Mouse (Mus musculus): ENCODE results near the gene Igsf11.

Gene Igsf11

DNA sequence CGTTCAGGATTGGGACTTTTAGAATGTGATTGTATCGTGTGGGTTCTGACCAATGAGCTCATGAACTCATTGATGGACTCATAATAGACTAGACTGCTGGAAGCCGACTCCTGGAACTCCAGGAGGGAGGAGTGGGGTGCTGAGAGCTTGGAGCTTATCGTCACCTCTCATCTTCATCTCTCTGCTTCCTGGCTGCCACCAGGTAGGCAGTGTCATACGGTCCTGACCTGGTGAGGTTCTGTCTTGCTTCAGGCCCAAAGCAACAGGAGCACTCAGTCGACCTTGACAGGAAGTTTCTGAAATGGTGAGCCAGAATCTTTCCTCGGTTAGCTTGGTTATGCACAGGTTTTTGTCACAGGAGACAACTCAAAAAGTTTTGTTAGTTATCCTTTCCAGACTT lies at the start of gene Igsf11:
Igsf11 (plus strand) TSS at position 301 of the 400 bp plus-strand sequence.
- no peak for DNase-seq

DNA sequence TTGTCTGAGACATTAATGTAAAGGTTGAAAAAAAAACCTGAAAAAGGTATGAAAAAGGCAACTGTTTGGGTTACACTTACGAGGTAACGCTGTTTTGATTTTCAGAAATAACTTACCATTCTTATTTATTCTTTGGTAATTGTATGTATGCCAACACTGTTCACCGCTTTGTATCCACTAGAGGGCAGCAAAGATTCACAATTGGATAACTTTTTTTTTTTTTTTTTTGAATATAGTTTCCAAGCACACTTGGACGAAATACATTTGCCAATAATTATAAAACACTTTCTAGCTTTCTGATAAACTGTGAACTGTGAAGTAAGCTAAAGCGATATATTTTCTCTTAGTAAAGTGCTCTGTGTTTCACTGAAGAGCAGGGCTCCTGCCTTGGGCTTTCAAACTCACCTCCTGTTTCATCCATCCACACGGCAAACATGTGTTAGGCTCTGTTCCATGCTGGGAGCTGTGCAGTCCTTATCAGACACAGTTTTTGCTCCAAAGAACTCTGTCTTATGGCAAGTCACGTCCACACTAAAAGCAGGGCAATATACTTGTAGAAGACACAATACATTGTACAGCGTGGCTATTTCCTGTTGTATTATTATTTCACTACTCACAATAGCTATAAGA lies 34.2 kb upstream of the Igsf11 start:
- no peak for DNase-seq

DNA sequence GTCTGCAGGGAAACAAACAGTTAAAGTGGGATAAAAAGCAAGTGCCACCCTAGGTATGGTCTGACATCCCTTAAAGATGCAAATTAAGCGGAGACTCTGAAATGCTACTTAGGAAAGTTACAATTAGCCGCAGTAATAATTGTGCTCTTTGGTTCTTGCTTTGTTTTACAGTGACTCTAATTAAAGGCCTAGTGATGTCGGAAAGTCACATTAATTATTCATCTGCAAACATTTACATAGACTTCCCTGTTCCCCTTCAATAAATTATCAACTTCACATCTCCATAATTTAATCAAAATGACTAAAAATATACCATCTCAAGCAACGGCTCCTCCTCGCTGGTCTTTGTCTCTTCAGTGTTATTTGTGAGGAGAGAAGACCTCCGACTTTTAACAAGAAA lies 31.9 kb upstream of the Igsf11 start:
- no peak for DNase-seq

DNA sequence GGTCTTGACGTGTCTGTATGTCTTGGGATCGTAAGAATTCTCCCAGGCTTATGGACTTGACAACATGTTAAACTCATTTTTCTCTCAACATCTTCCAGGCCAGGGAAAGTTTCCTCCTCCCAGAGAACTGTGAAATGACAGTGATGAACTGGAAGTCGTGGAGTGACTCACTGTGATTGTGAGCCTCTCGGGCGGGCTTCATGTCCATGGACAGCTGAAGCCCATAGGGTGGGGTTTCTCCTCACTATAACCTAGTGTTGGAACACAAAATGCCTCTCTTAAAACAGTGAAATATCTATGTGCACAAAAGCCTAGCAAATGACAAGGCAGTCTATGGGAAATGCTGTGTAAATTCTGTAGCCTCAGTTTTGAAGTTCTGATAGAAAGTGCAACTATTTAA lies 28.1 kb upstream of the Igsf11 start:
- no peak for DNase-seq

DNA sequence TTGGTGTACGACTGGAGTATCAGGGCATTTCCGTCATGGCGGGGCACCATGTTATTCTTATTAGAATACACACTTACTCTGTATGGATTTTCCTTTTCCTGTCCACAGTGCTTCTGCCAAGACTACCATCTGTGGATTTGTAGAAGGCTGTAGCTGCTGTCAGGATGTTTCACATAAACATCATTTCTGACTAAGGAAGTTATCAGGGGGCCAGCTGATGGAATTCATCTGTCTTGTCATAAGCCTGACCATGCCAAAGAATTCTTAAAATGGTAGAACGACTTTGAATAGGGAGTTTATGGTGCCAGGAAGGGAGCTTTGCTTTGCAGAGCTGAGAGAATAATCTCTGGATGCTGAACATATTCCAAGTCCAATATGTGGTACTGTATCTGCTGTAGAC lies 19.2 kb upstream of the Igsf11 start:
- DNase-seq: peak; percentile 33

DNA sequence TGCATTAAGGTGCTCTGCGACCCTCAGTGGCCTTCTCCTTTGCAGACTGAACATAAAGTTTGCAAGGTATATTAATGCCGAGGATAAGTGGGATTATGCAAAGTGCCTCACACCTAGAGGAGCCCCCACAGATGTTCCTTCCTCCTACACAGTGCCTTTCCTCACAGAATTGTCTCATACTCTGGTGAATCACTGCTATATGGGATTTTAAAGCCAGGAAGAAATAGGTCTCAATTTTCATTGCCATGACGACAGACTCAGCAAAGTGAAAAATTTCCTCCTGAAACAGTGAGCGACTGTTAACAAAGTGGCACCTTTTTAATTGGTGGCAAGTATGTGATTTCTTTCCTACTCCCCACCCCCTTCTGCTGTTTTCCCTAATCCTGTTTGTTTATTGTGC lies 18.0 kb upstream of the Igsf11 start:
- peak; percentile 77 for DNase-seq

DNA sequence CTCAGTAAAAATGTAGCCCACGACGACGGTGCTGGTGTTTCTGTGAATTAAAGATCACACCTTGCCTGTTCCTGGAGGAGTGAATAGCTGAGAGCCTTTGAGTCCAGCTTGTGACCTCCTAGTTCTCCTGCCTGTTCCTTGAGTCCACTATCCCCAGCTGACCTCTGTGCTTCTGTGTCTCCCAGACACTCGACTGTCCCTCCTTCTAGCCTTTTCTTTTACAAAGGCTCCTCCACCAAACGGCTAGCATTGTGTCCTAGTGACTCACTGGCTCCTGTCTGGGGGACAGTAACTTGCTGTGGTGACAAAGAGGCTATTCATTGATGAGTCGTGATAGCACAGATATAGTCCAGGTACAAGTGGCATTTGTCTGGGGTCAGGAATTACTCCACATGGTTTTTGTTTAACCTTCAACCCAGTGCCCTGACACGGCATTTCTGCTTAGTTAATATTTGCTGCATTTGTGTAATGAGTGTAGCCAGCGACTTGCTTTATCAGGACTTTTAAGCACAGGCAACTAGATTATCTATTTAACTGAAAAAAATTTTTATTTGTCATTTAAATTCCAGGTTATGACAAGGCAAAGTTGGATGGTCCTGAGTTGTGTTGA lies 6.5 kb downstream of the Igsf11 start:
- DNase-seq: no peak

DNA sequence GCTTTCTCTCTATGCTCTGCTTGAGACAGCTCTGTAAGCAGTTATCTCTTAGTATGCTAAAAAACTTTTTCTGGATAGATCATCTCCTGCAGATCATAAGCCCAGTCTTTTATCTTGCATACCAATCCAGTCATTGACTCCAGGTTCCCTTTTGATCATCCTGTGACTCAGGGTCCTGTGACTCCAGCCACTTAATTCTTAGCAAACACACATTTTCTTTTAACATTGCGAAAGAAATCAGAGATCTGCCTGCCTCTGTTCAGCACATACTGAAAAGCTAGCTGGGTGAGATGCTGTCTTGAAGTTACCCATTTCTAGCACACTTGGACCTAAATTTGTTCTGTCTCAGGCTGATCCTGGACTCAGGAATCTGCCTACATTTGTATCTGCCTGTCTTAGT lies 7.6 kb downstream of the Igsf11 start:
- no peak for DNase-seq

DNA sequence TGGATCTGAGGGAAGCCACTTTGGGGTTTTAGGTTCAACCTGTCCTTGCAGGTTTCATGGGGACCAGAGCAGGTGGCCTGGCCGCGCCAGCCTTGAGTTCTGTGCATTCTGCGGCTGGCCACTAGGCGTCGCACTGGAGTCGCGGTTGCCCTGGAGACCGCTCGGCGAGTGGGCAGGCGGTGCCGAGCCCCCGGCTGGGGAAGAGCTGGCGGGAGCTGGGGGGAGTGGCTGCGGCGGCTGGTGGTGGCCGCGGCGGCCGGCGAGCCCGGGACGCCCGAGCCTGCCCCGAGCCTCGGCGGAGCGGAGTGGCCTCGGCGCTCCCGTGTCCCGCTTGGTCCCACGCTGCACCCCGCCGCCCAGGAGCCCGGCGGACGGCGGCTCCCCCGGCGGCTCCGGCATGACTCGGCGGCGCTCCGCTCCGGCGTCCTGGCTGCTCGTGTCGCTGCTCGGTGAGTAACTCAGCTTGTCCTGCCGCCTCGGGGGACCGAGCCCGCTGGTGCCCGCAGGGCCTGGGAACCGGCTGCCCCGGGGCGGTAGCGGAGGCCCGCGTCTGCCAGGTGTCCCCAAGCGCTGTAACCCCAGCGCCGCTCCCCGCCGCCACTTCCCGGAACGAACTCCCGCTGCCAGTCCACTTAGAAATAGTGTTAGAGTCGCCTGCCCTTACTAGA lies 9.8 kb downstream of the Igsf11 start:
- peak; percentile 90 for DNase-seq

DNA sequence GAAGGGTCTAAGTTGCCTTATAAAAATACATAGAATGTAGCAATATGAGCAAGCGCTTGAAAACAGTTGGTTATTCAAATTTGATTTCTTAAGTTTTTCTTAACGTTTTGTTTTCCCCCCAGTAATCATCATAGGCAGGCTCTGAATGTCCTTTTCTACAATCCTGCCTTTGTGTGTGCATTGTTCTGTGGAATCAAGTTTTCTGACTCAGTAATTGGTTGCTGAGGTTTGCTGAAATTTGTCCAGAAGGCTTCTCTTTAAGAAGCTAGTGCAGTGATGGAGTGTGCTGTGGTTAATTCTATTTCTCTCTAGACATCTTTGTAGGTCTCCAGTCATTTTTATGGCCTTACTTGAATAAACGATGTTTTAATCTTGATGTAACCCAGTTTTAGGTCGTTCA lies 10.5 kb downstream of the Igsf11 start:
- DNase-seq: no peak

DNA sequence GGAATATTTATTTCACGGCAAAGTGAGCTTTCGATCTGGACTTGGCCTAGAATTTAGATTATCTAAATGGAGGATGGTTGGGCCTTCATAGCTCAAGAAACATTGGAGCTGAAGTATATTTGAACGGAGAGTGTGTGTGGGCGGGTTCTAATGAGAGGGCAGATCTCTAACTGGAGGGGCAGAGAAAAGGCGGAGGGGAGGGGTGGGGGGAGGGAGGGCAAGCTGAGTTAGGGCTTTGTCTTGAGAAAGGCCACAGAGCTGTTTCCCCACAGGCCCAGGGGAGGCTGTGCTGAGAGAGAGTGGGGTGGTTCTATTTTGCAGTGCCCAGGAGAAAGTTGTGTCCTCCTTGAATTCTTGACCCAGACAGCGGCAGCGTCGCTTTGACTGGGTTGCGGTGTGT lies 11.7 kb downstream of the Igsf11 start:
- peak; percentile 20 for DNase-seq

DNA sequence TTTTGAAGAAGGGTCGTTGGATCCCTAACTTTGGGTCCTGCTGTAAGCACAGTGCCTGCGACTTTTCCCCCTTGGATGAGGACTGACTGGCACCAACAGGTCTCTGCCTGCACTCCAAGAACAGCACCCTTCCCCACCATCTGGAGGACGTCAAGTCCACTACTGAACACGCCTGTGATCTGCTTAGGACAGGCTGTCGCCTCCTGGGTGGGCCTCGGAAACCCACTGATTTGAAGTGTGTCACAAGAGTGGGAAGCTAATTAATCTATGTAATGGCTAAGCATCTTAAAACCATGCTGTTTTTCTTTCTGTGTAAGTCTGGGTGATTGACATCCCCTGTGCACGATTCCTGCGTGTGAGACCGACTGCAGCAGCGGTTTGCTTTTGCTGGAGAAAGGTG lies 13.4 kb downstream of the Igsf11 start:
- no peak for DNase-seq

DNA sequence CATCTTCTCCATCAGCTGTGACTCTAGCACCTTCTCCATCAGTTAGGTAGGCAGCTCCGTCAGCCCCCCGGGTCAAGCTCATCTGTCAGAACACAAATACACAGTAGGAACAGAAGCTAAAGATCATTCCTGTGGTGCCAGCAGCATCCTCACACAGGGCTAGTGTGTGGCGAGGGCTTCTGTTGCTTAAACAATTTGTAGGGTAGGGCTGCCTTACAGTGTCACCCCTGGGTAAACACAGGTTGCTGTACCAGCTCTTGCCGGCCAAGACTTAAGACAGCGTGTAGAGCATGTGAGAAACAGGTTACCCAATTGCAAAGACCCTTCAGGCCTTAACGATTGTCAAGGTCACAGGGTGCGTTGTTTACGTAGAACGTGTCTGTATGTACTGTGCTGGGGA lies 15.8 kb downstream of the Igsf11 start:
- DNase-seq: no peak

DNA sequence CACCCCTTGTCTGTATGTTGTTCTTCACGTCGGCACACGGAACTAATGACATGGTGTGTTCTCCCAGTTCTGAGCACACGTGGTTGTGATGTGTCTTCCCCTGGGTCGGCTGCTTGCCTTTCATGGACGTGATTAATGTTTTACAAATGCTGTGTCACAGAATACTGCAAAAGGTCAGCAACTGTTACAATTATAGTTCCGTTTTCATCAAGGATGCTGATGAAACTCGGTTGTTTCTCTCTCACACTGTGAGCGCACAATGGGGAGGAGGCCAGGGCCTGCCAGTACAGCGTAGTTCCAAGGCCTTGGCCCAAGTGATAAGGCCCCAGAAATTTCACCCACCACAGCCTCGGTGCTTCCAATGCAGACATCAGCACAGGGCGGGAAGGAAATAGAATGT lies 17.0 kb downstream of the Igsf11 start:
- no peak for DNase-seq

DNA sequence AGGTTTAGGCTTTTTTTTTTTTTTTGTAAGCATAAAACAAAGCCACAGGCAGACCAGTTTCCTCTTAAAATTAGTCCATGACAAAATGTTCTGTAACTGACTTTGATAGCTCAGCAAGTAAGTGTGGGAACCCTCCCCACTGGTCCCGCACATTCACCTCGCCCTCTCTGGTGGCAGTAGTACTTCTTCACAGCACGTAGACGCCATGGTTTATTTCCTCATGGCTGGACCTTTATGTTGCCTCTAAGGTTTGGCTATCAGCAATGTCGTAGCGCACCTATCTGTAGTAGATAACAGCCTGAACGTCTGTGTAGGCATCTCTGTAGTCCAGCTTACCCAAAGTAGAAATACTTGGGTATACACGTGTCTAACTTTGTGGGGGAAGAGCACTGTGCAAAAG lies 17.6 kb downstream of the Igsf11 start:
- no peak for DNase-seq

DNA sequence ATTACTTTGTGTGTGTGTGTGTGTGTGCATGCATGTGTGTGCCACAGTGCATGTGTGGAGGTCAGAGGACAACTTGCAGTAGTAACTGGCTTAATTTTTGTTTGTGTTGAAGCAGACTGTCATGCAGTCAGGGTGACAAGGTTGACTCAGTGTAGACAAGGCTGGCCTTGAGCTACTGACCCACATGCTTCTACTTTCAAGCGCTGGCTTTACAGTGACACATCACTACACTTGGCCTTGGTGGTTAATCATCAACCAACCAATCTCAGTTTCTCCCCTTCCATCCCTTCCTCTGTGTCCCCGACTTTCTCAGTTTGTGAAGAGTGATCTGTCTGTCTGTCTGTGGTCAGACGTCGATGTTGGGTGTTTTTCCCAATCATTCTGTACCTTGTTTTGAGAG lies 23.0 kb downstream of the Igsf11 start:
- no peak for DNase-seq

DNA sequence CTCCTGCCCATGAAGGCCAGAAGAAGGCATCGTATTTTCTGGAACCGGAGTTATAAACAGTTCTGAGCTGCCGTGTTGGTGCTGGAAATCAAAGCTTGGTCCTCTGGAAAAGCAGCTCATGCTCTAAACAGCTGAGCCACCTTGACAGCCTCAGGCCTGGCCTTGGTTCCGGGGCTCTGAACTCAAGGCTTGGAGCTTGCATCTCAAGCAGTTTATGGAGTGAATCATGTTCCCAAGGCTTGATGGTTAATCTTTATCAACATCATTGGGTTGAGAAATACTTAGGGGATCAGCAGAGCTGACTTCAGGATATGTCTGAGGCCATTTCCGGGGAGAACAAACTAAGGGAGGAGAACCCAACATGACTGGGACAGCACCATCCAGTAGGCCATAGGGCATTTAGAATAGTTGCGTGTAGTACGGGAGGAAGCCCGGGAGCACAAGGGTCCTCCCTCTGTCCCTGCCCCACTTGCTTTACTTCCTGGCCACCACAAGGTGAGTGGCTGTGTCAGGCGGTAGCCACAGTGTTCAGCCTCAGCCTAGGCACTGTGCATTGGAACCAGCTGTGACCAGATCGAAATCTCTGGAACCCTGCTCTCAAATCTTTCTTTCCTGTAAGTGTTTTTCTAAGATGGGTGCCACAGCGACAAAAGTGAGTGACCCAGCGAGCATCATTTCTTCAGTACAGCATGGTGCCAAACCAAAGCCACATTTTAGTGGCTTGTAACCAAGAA lies 23.7 kb downstream of the Igsf11 start:
- DNase-seq: no peak

DNA sequence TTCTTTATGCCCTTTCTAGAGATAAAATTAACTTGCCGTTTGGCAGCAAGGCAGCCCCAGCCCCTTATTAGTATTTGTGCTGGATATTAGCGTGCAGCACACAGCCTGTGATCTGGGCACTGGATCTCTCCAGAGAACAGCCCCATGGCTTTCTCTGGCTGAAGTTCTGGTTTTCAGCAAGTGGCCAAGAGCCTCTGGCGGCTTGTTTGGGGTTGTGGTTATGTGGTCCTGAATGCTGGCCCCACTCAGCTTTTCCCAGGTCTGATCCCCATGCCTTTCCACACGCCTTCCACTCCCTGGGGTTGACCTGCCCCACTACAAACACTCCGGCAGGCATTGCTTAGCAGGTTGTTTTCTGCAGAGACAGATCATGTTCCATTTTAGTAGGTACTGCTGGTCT lies 24.4 kb downstream of the Igsf11 start:
- DNase-seq: no peak

DNA sequence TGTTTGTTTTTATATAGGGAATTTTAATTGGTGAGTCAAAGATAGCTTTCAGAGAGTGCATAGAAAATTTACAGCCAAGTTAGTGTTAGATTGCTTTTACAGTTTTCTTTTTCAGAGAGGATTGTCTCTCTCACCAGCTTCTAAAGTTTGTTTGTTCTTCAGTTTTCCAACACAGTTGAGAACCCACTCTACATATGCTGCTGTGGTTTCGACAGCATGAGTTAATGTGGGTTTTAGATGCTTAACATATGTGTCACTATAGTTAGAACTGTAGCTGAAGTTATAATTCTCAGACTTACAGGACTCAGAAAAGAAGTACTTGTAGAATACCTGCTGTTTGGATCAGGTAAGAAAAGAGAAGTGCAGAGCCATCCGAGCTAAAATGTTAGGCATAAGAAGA lies 25.6 kb downstream of the Igsf11 start:
- no peak for DNase-seq

DNA sequence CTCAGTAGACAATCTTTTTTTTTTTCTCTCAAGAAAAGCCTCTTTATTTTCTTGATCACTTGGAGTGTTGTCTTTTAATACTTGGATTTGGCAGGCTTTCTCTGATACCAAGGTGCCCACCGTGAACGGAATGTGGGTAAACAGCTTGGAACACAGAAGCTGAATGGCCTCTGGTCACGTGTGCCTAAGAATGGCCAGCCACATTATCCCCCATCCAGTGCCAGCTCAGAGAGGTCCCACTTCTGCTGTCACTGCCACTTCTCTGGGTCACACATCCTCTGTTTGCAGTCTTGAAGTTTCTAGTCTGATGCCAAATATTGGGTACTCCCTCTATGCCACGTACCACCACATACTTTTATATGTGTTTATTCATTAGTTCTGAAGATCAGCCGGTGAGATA lies 28.0 kb downstream of the Igsf11 start:
- no peak for DNase-seq

DNA sequence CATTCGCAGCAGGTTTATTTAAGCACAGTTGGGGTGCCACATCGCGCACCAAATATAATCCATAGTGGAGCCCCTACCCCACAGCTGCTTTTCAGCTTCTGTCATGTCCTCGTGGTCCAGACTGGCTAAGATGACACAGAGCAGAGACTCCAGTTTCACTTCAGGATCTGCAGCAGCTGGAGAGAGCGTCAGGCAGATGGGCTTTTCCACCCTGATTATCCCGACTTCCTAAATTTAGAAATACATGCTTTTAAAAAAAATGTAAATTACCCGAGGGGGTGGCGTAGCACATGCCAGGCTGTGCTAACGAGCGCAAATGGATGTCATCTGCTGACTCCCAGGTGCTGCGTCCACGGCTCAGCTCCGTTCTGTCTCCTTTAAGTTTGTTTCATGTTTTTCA lies 32.5 kb downstream of the Igsf11 start:
- peak; percentile 79 for DNase-seq

DNA sequence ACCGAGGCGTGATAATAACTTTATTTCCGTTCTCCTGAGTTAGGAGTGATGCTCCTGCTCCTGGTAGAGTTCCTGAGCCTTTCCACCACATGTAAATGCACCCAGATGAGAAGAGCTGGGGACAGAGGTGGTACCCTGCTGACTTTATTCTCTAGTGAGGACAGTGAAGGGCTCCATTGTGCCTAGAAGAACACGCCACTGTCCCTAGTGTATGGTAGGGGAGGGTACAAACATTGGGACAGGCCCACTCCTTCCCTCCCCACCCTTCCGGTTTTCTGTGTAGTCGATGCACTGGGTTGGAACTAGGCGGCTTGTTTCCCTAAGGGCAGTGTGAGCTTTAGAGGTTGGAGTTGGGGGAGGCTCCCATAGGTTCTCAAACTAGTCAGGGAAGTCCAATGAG lies 36.3 kb downstream of the Igsf11 start:
- no peak for DNase-seq

DNA sequence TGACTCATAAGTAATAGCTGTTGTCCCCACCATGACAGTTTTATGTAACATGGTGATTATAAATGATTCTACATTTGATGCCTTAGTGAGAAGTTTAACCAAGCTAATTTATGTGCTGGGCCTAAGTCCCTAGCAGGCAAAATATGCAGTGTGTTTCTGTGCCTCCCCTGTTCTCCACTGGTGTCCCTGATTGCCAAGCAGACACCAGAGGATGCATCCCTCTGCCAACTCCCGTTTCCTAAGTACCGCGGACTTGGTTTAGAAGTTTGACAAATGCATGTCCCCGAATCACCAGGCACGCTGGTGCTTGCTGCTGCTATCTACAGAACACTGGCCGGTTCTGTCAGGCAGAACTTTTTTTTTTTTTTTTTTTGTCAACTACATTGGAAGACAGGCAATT lies 39.0 kb downstream of the Igsf11 start:
- no peak for DNase-seq

DNA sequence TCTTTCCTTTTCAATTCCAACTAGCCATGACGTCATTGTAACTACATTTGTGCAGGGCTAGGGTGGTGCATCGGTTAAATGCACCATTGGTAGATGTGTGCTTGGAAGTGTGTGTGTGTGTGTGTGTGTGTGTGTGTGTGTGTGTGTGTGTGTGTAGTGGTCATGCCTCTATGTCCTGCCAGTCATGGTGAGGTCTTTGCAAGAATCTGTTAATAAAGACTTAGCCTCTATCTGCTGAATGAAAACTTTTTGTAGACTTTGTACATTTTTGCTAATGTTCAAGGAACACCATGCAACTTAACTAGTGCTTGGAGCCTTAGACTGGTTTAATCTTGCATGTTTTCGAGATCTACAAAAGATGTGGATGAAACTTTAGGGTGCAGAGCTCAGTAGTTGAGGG lies 48.3 kb downstream of the Igsf11 start:
- no peak for DNase-seq

All from right cerebral cortex, adult 18-20 months (tissue).